Mouse (Mus musculus) liver, postnatal 0 days (tissue): ENCODE measurements around the gene Adipor2.

Source experiments
- CTCF ChIP-seq: sonication (generic); IDR thresholded peaks from 2 replicates; pipeline ENCODE4 v1.5.1; 2016; ENCODE audit warnings: antibody characterized with exemption, low read depth
- EP300 ChIP-seq: IDR thresholded peaks from 2 replicates; pipeline ENCODE4 v1.6.1; 2016; ENCODE audit warnings: antibody characterized with exemption, low read depth, mild to moderate bottlenecking

GRCm38 (mm10) chr6:119348234-119348633, 69.3 kb downstream of the Adipor2 start:
- TF ChIP-seq CTCF (peak; percentile 87), EP300 (no peak)
